Mouse (Mus musculus) midbrain, embryonic 14.5 days (tissue): ENCODE results near the gene Plcxd2. TPM values are rescaled to one million over a fixed set of nuclear protein-coding genes. Genes with fewer than 3 reads are reported as not detected.

Source experiments
- ATAC-seq: fragments of 200-750 bp; cut with Nextera tagmentation; 2 replicates; pipeline ENCODE4 v1.8.0; 2017; ENCODE audit warnings: moderate number of reproducible peaks, moderate library complexity; ENCODE audit not compliant: low FRiP score, low TSS enrichment
- DNase-seq: peaks from one replicate; pipeline ENCODE4 v3.0.0-alpha.2; 2015
- H3K27ac ChIP-seq: fragments of 300-500 bp; sonication (generic); replicated peaks from 2 replicates; pipeline ENCODE4 v1.5.1; 2014; ENCODE audit warnings: mild to moderate bottlenecking, low read depth, low read length, moderate library complexity
- H3K27me3 ChIP-seq: fragments of 300-500 bp; sonication (generic); 2 replicates; pipeline ENCODE4 v1.6.1; 2014; ENCODE audit warnings: low read length, control low read depth, mixed read lengths; ENCODE audit not compliant: control insufficient read depth, insufficient read depth
- H3K36me3 ChIP-seq: fragments of 300-500 bp; sonication (generic); 2 replicates; pipeline ENCODE4 v1.6.1; 2014; ENCODE audit warnings: low read length, control low read depth; ENCODE audit not compliant: control insufficient read depth, insufficient read depth
- H3K4me1 ChIP-seq: fragments of 300-500 bp; sonication (generic); 2 replicates; pipeline ENCODE4 v1.6.1; 2014; ENCODE audit warnings: mild to moderate bottlenecking, antibody characterized with exemption, low read length, control low read depth; ENCODE audit not compliant: control insufficient read depth, insufficient read depth
- H3K4me2 ChIP-seq: fragments of 300-500 bp; sonication (generic); 2 replicates; pipeline ENCODE4 v1.6.1; 2014; ENCODE audit warnings: mild to moderate bottlenecking, low read length, moderate library complexity
- H3K4me3 ChIP-seq: fragments of 300-500 bp; sonication (generic); replicated peaks from 2 replicates; pipeline ENCODE4 v1.5.1; 2014; ENCODE audit warnings: low read depth, low read length
- H3K9ac ChIP-seq: fragments of 300-500 bp; sonication (generic); replicated peaks from 2 replicates; pipeline ENCODE4 v1.6.1; 2014; ENCODE audit warnings: mild to moderate bottlenecking, low read length, moderate library complexity
- H3K9me3 ChIP-seq: fragments of 300-500 bp; sonication (generic); 2 replicates; pipeline ENCODE4 v1.6.1; 2016; ENCODE audit warnings: low read length, control low read depth, mixed read lengths; ENCODE audit not compliant: control insufficient read depth
- WGBS: fragments of 180-500 bp; shearing (Covaris S2); extraction: QIAGEN DNeasy Blood & Tissue Kit; methylation state at CpG from one replicate; pipeline ENCODE4 v1.1.7; 2014; 5-methylcytosine and 5-hydroxymethylcytosine counted together
- polyA plus RNA-seq: library from polyadenylated mRNA; unstranded; fragments of >200 nt; fragmentation: Nextera tagmentation; extraction: Ambion mirVana; gene quantifications from 2 replicates; pipeline ENCODE4 v1.2.1, GENCODE M21; 2014

The Plcxd2 gene
- polyA plus RNA-seq, 1 experiment from 2014 or later = 8.7 TPM

DNA sequence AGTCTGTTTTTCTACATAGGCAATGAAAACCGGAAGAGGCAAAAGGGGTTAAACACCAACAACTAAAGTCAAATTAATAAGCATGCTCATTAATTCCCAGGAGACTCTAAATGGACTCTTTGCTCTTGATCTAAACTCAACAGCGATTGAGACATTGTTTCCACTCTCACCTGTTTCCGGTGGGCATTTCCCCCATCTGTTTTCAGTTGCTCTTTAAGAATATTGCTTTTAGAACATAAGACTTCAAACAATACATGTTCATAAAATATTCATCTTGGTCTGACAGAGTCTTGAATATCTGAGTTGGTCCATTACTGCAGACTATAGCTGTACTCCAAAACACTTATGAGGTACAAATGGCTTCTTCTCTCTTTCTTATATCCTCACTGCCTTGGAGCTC lies 9.0 kb downstream of the Plcxd2 start:
- ATAC-seq (no peak), DNase-seq (no peak)
- Histone ChIP-seq H3K4me1 (no peaks in the 10 kb centered on the region), H3K9me3 (no peaks in the 10 kb centered on the region), H3K36me3 (no peaks in the 10 kb centered on the region), H3K9ac (no peak overlapping the region), H3K27me3 (no peaks in the 10 kb centered on the region), H3K27ac (no peak overlapping the region), H3K4me2 (no peak overlapping the region), H3K4me3 (no peak overlapping the region)
- WGBS = 82% methylated on average over 3 of the region's 3 CpGs

DNA sequence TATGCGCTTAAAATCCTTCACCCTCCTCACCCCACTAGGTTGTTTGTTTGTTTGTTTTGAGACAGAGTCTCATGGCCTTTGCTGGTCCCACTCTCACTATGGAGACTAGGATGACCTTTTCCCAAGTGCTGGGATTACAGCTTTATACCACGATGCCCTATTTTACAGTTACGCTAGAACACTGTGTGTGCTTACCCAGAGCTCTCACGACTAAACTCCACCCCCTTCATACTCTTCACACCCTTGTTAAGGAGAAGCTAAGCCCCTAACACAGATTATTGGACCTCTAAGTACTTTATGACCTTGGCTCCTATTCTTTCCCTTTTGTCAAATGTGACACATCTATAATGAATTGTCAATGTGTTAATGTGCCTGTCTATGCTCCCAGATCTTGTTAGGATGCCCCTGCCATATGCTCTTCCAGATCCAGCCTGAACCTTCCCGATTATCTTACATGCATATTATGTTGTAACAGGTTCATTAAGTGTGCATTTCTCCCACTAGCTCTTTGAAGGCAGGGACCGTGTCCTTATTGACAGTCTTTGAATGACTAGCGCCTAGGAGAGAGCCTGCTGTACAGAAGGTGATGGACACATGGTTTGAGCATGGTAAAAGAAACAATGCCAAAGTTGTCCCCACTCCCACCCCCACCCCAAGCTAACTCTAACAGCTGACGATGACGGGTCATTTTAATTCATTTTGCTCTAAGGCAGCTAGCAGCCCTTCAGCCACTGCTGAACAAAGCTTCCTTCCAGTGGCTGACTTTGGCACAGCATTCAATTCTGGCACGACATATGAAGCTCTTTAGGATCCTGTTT lies 10.4 kb downstream of the Plcxd2 start:
- H3K9me3 ChIP-seq = no peaks in the 10 kb centered on the region
- peak; percentile 71 for ATAC-seq
- no peak overlapping the region for H3K9ac ChIP-seq
- no peak overlapping the region for H3K27ac ChIP-seq
- peak; percentile 60 for DNase-seq
- H3K36me3 ChIP-seq = no peaks in the 10 kb centered on the region
- H3K4me2 ChIP-seq = no peak overlapping the region
- no peak overlapping the region for H3K4me3 ChIP-seq
- 28% methylated on average over 10 of the region's 10 CpGs for whole genome bisulfite sequencing
- no peaks in the 10 kb centered on the region for H3K27me3 ChIP-seq
- H3K4me1 ChIP-seq = no peaks in the 10 kb centered on the region

DNA sequence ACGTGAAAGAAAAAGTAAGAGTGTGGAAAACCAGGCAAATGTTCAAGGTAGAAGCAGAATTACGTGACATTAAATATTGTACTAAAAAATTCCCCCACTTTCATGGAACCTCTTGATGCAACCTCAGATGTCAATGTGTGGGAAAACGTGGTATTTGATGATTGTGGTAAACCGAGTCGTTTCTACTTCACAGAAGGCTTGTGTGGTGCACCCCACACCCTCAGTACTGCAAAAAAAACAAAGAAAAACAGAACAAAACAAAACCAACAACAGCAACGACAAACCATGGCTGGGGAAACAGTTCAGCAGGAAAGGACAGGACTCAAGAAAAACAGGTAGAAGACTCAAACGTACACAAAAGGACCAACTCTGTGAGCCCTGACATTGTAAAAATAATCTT lies 11.8 kb downstream of the Plcxd2 start:
- H3K27me3 ChIP-seq = no peaks in the 10 kb centered on the region
- no peak for ATAC-seq
- H3K27ac ChIP-seq = no peak overlapping the region
- no peak overlapping the region for H3K9ac ChIP-seq
- no peaks in the 10 kb centered on the region for H3K36me3 ChIP-seq
- DNase-seq = no peak
- H3K4me2 ChIP-seq = no peak overlapping the region
- no peak overlapping the region for H3K4me3 ChIP-seq
- H3K9me3 ChIP-seq = no peaks in the 10 kb centered on the region
- H3K4me1 ChIP-seq = no peaks in the 10 kb centered on the region
- WGBS = 82% methylated on average over 7 of the region's 7 CpGs

DNA sequence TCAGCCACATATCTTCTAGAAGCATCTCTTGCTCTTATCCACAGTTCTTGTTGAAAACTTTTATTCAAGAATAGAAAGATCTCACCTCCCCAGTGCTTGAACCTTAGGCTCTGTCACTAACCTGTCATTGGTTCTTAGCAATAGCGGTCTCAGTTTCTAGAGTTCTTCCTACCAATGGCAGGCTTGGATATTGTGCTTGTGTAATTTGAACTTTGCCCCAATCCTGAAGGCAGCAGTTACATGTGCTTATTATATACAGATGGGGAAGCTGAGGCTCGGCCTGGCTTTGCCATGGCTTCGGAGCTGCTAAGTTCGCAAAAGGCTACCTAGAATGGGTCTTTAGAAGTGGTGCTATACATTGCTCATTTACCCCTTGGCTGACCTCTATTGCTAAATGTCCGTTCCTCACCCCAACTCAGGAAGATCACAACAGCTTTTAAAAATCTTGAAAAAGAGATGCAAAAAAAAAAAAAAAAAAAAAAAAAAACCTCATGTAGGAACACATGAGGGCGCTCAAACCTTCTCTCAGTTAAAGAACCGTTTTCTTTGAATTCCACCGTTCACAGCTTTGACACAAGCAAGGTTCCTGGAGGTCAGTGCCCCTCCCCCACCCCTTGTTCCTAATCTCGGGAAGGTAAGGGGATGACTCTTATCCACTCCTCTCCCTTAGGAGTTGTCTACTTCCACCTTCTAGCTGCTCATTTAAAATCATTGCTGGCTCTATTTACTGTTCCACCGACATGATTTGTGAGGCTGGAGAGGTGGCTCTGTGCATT lies 18.9 kb downstream of the Plcxd2 start:
- WGBS = 50% methylated on average over 10 of the region's 10 CpGs
- H3K4me3 ChIP-seq = no peak overlapping the region
- H3K9ac ChIP-seq = no peak overlapping the region
- DNase-seq (peak; percentile 61), ATAC-seq (0 out of 2 replicates have a peak, but pooled peaks have one; percentile 6)
- H3K36me3 ChIP-seq = no peaks in the 10 kb centered on the region
- no peaks in the 10 kb centered on the region for H3K27me3 ChIP-seq
- no peaks in the 10 kb centered on the region for H3K4me1 ChIP-seq
- H3K27ac ChIP-seq = no peak overlapping the region
- no peaks in the 10 kb centered on the region for H3K9me3 ChIP-seq
- no peak overlapping the region for H3K4me2 ChIP-seq

DNA sequence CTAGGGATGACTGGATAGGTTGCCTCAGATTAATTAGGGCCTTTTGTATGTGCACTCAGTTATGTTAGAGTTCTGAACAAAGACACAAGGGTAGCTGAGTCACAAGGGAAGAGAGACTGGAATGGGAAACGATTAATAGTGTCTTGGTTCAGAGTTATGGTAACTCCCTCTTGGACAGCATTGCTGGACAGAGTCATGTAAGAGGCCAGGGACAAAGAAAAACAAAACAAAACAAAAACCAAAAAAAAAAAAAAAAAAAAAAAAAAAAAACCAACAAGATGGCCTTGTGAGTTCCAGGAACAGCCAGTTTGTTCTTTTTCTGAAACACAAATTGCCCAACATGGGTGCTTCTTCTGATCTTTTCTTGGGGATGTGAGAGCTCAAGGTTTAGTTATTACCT lies 23.8 kb downstream of the Plcxd2 start:
- ATAC-seq = no peak
- DNase-seq = no peak
- peaks cover 2% of the 10 kb centered on the region; the same call in 1 of the 2 replicates for H3K4me1 ChIP-seq

DNA sequence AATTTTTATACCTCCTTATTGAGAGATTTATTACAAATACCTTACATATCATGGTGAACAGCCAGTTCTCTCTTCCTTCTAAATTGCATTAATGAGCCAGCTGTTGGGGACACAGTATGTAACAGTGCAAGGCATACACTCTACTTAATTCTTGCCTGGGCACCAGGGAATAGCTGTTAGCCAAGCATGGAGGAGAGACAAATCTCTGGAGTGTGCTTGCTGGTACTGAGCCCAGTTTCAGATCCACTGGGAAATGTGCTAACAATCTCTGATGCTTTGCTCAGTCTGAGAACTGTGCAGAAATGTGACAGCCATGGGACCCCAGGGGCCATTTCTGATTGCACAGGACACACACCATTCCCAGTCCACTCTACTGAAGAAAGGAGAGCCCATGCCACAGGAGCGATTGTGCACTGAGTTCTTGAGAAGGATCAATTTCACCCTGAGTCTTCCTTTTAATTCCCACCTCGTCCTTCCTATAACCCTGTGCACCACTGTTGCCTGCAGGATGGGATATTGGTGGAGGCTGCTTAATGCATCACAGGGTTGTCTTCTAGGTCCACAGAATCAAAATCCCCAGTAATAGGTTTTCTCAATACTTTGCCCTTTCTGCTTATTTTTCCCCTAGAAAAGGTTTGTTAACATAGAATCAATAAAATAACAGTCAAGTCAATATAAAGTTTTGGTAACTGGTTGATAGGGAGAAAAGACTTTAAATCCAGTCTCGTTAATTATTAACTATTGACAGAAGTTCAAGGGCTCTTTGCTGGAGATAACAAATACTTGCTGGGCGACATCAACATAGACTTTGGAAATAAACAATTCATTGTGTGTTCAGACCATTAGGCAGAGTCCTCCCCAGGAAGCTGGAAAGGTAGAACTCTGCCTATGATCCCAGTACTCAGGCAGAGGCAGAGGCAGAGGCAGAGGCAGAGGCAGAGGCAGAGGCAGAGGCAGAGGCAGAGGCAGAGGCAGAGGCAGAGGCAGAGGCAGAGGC lies 25.1 kb downstream of the Plcxd2 start:
- Histone ChIP-seq H3K36me3 (no peaks in the 10 kb centered on the region), H3K27ac (peak overlapping the region; percentile 41; the same call in 1 of the 2 replicates), H3K27me3 (no peaks in the 10 kb centered on the region), H3K9me3 (no peaks in the 10 kb centered on the region), H3K9ac (no peak overlapping the region), H3K4me3 (no peak overlapping the region), H3K4me1 (peaks cover 2% of the 10 kb centered on the region; the same call in 1 of the 2 replicates), H3K4me2 (no peak overlapping the region)
- ATAC-seq (peak; percentile 37), DNase-seq (peak; percentile 38)
- 80% methylated on average over 4 of the region's 4 CpGs for WGBS

More for the DNA sequence above, 23.8 kb downstream of the Plcxd2 start:
- no peak overlapping the region for H3K9ac ChIP-seq
- WGBS = 73% methylated on average over 1 of the region's 1 CpGs
- H3K4me3 ChIP-seq = no peak overlapping the region
- H3K9me3 ChIP-seq = no peaks in the 10 kb centered on the region
- no peak overlapping the region for H3K27ac ChIP-seq
- no peak overlapping the region for H3K4me2 ChIP-seq
- H3K27me3 ChIP-seq = no peaks in the 10 kb centered on the region
- no peaks in the 10 kb centered on the region for H3K36me3 ChIP-seq

DNA sequence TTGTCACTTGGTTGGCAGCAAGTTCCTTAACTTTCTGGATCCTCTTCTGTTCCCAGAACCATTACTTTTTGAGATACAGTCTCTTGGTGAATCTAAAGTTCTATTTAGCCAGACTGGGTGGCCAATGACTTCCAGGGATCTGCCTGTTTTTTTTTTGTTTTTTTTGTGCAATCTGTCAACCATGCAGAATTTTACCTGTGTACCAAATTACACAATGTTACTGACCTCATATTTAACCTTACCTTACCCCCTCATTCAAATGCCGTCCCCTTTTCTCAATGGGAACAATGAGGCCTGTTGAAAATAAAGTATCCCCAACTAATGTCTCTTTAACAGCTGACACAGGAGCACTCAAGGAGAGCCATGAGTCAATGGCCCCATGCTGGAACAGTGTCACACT lies 33.8 kb downstream of the Plcxd2 start:
- Histone ChIP-seq H3K36me3 (no peaks in the 10 kb centered on the region; the same call in 1 of the 2 replicates), H3K9ac (no peak overlapping the region), H3K27ac (no peak overlapping the region), H3K4me3 (no peak overlapping the region), H3K4me1 (no peaks in the 10 kb centered on the region), H3K27me3 (no peaks in the 10 kb centered on the region), H3K9me3 (no peaks in the 10 kb centered on the region), H3K4me2 (no peak overlapping the region)
- DNase-seq (no peak), ATAC-seq (no peak)
- 75% methylated on average over 1 of the region's 1 CpGs for WGBS
